Mouse (Mus musculus): ENCODE measurements around the gene Csrp3.
A peak's percentile ranks its signal among the peaks of the same experiment; 100 is the strongest.

Gene Csrp3

GRCm38 (mm10) chr7:48884266-48884611, 36.4 kb upstream of the Csrp3 start:
- no peak overlapping the region for H3K4me3 ChIP-seq (replicated peaks; ENCODE audit: low read length)
- H3K36me3 ChIP-seq (ENCODE audit: insufficient read depth, low read length) = peaks cover 4% of the 10 kb centered on the region
- TF ChIP-seq CTCF (conservative IDR thresholded peaks at IDR 0.05; ENCODE audit: low read length) = no peak
- no peaks in the 10 kb centered on the region for H3K9me3 ChIP-seq (ENCODE audit: low read length)
- H3K4me1 ChIP-seq (replicated peaks; ENCODE audit: low read depth, low read length) = peaks cover 41% of the 10 kb centered on the region
- peaks cover 52% of the 10 kb centered on the region for H3K27me3 ChIP-seq (ENCODE audit: insufficient read depth, low read length)

- Histone ChIP-seq H3K27me3 (ENCODE audit: insufficient read depth, low read length) (peaks cover 52% of the 10 kb centered on the region), H3K4me1 (replicated peaks; ENCODE audit: low read depth, low read length) (peaks cover 40% of the 10 kb centered on the region), H3K9me3 (ENCODE audit: low read length) (no peaks in the 10 kb centered on the region), H3K4me3 (replicated peaks; ENCODE audit: low read length) (no peak overlapping the region), H3K36me3 (ENCODE audit: insufficient read depth, low read length) (peaks cover 8% of the 10 kb centered on the region)
- TF ChIP-seq CTCF (conservative IDR thresholded peaks at IDR 0.05; ENCODE audit: low read length) (no peak), POU5F1 (IDR thresholded peaks at IDR 0.05; ENCODE audit: borderline replicate concordance, low read length) (no peak), NANOG (IDR thresholded peaks at IDR 0.05; ENCODE audit: borderline replicate concordance, low read length) (no peak)
Observed at GRCm38 (mm10) chr7:48883525-48884265, 35.9 kb upstream of the Csrp3 start.

- H3K9me3 ChIP-seq (ENCODE audit: low read length) = no peaks in the 10 kb centered on the region
- peaks cover 24% of the 10 kb centered on the region for H3K36me3 ChIP-seq (ENCODE audit: insufficient read depth, low read length)
- TF ChIP-seq NANOG (IDR thresholded peaks at IDR 0.05; ENCODE audit: borderline replicate concordance, low read length) (no peak), CTCF (conservative IDR thresholded peaks at IDR 0.05; ENCODE audit: low read length) (no peak), POU5F1 (IDR thresholded peaks at IDR 0.05; ENCODE audit: borderline replicate concordance, low read length) (no peak)
- H3K4me1 ChIP-seq (replicated peaks; ENCODE audit: low read depth, low read length) = peaks cover 31% of the 10 kb centered on the region
- peaks cover 41% of the 10 kb centered on the region for H3K27me3 ChIP-seq (ENCODE audit: insufficient read depth, low read length)
- peak overlapping the region; percentile 88 for H3K4me3 ChIP-seq (replicated peaks; ENCODE audit: low read length)
Observed at GRCm38 (mm10) chr7:48881971-48882609, 34.3 kb upstream of the Csrp3 start.

- Histone ChIP-seq H3K4me3 (replicated peaks; ENCODE audit: low read length) (peak within 1 kb of the TSS; percentile 88), H3K27me3 (ENCODE audit: insufficient read depth, low read length) (peaks cover 40% of the 10 kb centered on the region), H3K4me1 (replicated peaks; ENCODE audit: low read depth, low read length) (peaks cover 31% of the 10 kb centered on the region), H3K9me3 (ENCODE audit: low read length) (no peaks in the 10 kb centered on the region), H3K36me3 (ENCODE audit: insufficient read depth, low read length) (peaks cover 29% of the 10 kb centered on the region)
- TF ChIP-seq CTCF (conservative IDR thresholded peaks at IDR 0.05; ENCODE audit: low read length) (no peak), NANOG (IDR thresholded peaks at IDR 0.05; ENCODE audit: borderline replicate concordance, low read length) (no peak), POU5F1 (IDR thresholded peaks at IDR 0.05; ENCODE audit: borderline replicate concordance, low read length) (no peak)
Observed at GRCm38 (mm10) chr7:48881486-48881885, 33.7 kb upstream of the Csrp3 start, which contains the start of gene E2f8. Gene E2f8, minus strand, starts transcription at chr7:48881596.

GRCm38 (mm10) chr7:48880591-48881481, 33.0 kb upstream of the Csrp3 start:
- H3K27me3 ChIP-seq (ENCODE audit: insufficient read depth, low read length) = peaks cover 37% of the 10 kb centered on the region
- TF ChIP-seq POU5F1 (IDR thresholded peaks at IDR 0.05; ENCODE audit: borderline replicate concordance, low read length) (no peak), CTCF (conservative IDR thresholded peaks at IDR 0.05; ENCODE audit: low read length) (no peak), NANOG (IDR thresholded peaks at IDR 0.05; ENCODE audit: borderline replicate concordance, low read length) (no peak)

GRCm38 (mm10) chr7:48879574-48879973, 31.7 kb upstream of the Csrp3 start:
- peaks cover 49% of the 10 kb centered on the region for H3K4me1 ChIP-seq (replicated peaks; ENCODE audit: low read depth, low read length)
- H3K4me3 ChIP-seq (replicated peaks; ENCODE audit: low read length) = peak overlapping the region; percentile 88
- no peaks in the 10 kb centered on the region for H3K9me3 ChIP-seq (ENCODE audit: low read length)
- peaks cover 27% of the 10 kb centered on the region for H3K27me3 ChIP-seq (ENCODE audit: insufficient read depth, low read length)
- H3K36me3 ChIP-seq (ENCODE audit: insufficient read depth, low read length) = peaks cover 47% of the 10 kb centered on the region
- TF ChIP-seq NANOG (IDR thresholded peaks at IDR 0.05; ENCODE audit: borderline replicate concordance, low read length) = no peak
- no peak for TF ChIP-seq CTCF (conservative IDR thresholded peaks at IDR 0.05; ENCODE audit: low read length)
- no peak for TF ChIP-seq POU5F1 (IDR thresholded peaks at IDR 0.05; ENCODE audit: borderline replicate concordance, low read length)

More at GRCm38 (mm10) chr7:48880591-48881481, 33.0 kb upstream of the Csrp3 start:
- H3K36me3 ChIP-seq (ENCODE audit: insufficient read depth, low read length) = peaks cover 34% of the 10 kb centered on the region
- peaks cover 36% of the 10 kb centered on the region for H3K4me1 ChIP-seq (replicated peaks; ENCODE audit: low read depth, low read length)
- H3K9me3 ChIP-seq (ENCODE audit: low read length) = no peaks in the 10 kb centered on the region
- H3K4me3 ChIP-seq (replicated peaks; ENCODE audit: low read length) = peak overlapping the region; percentile 88

GRCm38 (mm10) chr7:48877786-48878390, 30.1 kb upstream of the Csrp3 start:
- TF ChIP-seq NANOG (IDR thresholded peaks at IDR 0.05; ENCODE audit: borderline replicate concordance, low read length) (no peak), POU5F1 (IDR thresholded peaks at IDR 0.05; ENCODE audit: borderline replicate concordance, low read length) (no peak)
- Histone ChIP-seq H3K36me3 (ENCODE audit: insufficient read depth, low read length) (peaks cover 64% of the 10 kb centered on the region), H3K4me1 (replicated peaks; ENCODE audit: low read depth, low read length) (peaks cover 48% of the 10 kb centered on the region), H3K9me3 (ENCODE audit: low read length) (no peaks in the 10 kb centered on the region), H3K4me3 (replicated peaks; ENCODE audit: low read length) (no peak overlapping the region), H3K27me3 (ENCODE audit: insufficient read depth, low read length) (peaks cover 11% of the 10 kb centered on the region)

- TF ChIP-seq POU5F1 (IDR thresholded peaks at IDR 0.05; ENCODE audit: borderline replicate concordance, low read length) (no peak), CTCF (conservative IDR thresholded peaks at IDR 0.05; ENCODE audit: low read length) (peak; percentile 93)
- peaks cover 77% of the 10 kb centered on the region for H3K36me3 ChIP-seq (ENCODE audit: insufficient read depth, low read length)
- no peaks in the 10 kb centered on the region for H3K27me3 ChIP-seq (ENCODE audit: insufficient read depth, low read length)
- H3K4me1 ChIP-seq (replicated peaks; ENCODE audit: low read depth, low read length) = peaks cover 47% of the 10 kb centered on the region
- H3K4me3 ChIP-seq (replicated peaks; ENCODE audit: low read length) = no peak overlapping the region
- H3K9me3 ChIP-seq (ENCODE audit: low read length) = no peaks in the 10 kb centered on the region
Observed at GRCm38 (mm10) chr7:48876526-48876925, 28.7 kb upstream of the Csrp3 start.
